Mouse (Mus musculus) heart, embryonic 16.5 days (tissue): ENCODE data around the gene Sh3pxd2a. TPM values are rescaled to one million over a fixed set of nuclear protein-coding genes. Genes with fewer than 3 reads are reported as not detected.

Source experiments
- ATAC-seq: fragments of 200-750 bp; cut with Nextera tagmentation; replicated peaks from 2 replicates; pipeline ENCODE4 v1.8.0; 2017; ENCODE audit warnings: moderate number of reproducible peaks; ENCODE audit not compliant: insufficient read depth, low FRiP score; ENCODE audit errors: extremely low read depth
- H3K27ac ChIP-seq: fragments of 300-500 bp; sonication (generic); 2 replicates; pipeline ENCODE4 v1.5.1; 2014; ENCODE audit warnings: mild to moderate bottlenecking, low read length, control low read depth, moderate library complexity
- H3K27me3 ChIP-seq: fragments of 300-500 bp; sonication (generic); 2 replicates; pipeline ENCODE4 v1.6.1; 2014; ENCODE audit warnings: low read length, mixed read lengths; ENCODE audit not compliant: control insufficient read depth, insufficient read depth
- H3K36me3 ChIP-seq: fragments of 300-500 bp; sonication (generic); 2 replicates; pipeline ENCODE4 v1.6.1; 2014; ENCODE audit not compliant: control insufficient read depth, insufficient read depth
- H3K4me1 ChIP-seq: fragments of 300-500 bp; sonication (generic); 2 replicates; pipeline ENCODE4 v1.6.1; 2014; ENCODE audit warnings: low read length, mixed read lengths; ENCODE audit not compliant: control insufficient read depth, insufficient read depth
- H3K4me2 ChIP-seq: fragments of 300-500 bp; sonication (generic); 2 replicates; pipeline ENCODE4 v1.6.1; 2014; ENCODE audit warnings: low read depth, mild to moderate bottlenecking, control low read depth, low read length
- H3K4me3 ChIP-seq: fragments of 300-500 bp; sonication (generic); 2 replicates; pipeline ENCODE4 v1.5.1; 2014; ENCODE audit warnings: mild to moderate bottlenecking, control low read depth, low read length
- H3K9ac ChIP-seq: fragments of 300-500 bp; sonication (generic); 2 replicates; pipeline ENCODE4 v1.6.1; 2014; ENCODE audit warnings: low read length, control low read depth
- H3K9me3 ChIP-seq: fragments of 300-500 bp; sonication (generic); replicated peaks from 2 replicates; pipeline ENCODE4 v1.6.1; 2016; ENCODE audit warnings: low read length; ENCODE audit not compliant: control insufficient read depth
- WGBS: fragments of 180-500 bp; shearing (Covaris S2); extraction: QIAGEN DNeasy Blood & Tissue Kit; methylation state at CpG from one replicate; pipeline ENCODE4 v1.1.7; 2014; 5-methylcytosine and 5-hydroxymethylcytosine counted together
- polyA plus RNA-seq: library from polyadenylated mRNA; unstranded; fragments of >200 nt; fragmentation: Nextera tagmentation; extraction: Ambion mirVana; gene quantifications from 2 replicates; pipeline ENCODE4 v1.2.1, GENCODE M21; 2015

Gene Sh3pxd2a
- polyA plus RNA-seq, 1 experiment from 2014 or later: 4.5 TPM

GRCm38 (mm10) chr19:47461838-47462237, 2.4 kb downstream of the Sh3pxd2a start:
- Histone ChIP-seq H3K9me3 (no peaks in the 10 kb centered on the region), H3K4me3 (no peak overlapping the region; the same call in 1 of the 2 replicates)

DNA sequence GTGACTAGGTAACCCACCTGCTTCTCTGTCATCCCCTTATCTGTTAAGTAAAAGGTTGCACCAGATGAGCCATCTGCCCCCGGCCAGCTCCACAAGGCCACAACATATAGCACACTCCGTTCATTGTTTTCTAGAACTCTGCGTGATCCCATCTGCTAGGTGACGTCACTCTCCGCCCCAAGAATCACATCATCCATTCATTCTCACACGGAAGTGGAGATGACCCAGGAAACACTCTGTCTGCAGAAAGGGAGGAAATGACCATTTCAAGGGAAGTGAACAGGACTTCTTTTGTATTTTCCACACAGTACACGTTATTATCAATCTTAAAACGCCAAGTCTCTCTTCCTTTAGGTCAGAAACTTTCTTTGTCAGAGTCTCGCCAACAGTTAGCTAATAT, 2.8 kb downstream of the Sh3pxd2a start:
- no peaks in the 10 kb centered on the region for H3K9me3 ChIP-seq
- peaks cover 56% of the 10 kb centered on the region for H3K4me1 ChIP-seq
- H3K27ac ChIP-seq: no peak overlapping the region
- no peak overlapping the region for H3K4me3 ChIP-seq
- H3K27me3 ChIP-seq: no peaks in the 10 kb centered on the region
- 0 out of 2 replicates have a peak, but pooled peaks cover 4% of the 10 kb centered on the region for H3K36me3 ChIP-seq
- no peak overlapping the region for H3K9ac ChIP-seq
- WGBS: 67% methylated on average over 9 of the region's 9 CpGs
- ATAC-seq: no peak
- H3K4me2 ChIP-seq: no peak overlapping the region

More at GRCm38 (mm10) chr19:47461838-47462237, 2.4 kb downstream of the Sh3pxd2a start:
- 87% methylated on average over 3 of the region's 3 CpGs for WGBS
- no peak for ATAC-seq
- peak overlapping the region; percentile 92; the same call in 1 of the 2 replicates for H3K4me2 ChIP-seq
- H3K27me3 ChIP-seq: no peaks in the 10 kb centered on the region
- 0 out of 2 replicates have a peak, but pooled peaks cover 4% of the 10 kb centered on the region for H3K36me3 ChIP-seq
- peak overlapping the region; percentile 31; the same call in 1 of the 2 replicates for H3K27ac ChIP-seq
- H3K9ac ChIP-seq: no peak overlapping the region
- H3K4me1 ChIP-seq: peaks cover 53% of the 10 kb centered on the region

- Histone ChIP-seq H3K4me2 (no peak overlapping the region), H3K27ac (peak overlapping the region; percentile 44; the same call in 1 of the 2 replicates), H3K4me3 (no peak overlapping the region), H3K9me3 (no peaks in the 10 kb centered on the region), H3K4me1 (peaks cover 66% of the 10 kb centered on the region), H3K36me3 (0 out of 2 replicates have a peak, but pooled peaks cover 4% of the 10 kb centered on the region), H3K27me3 (no peaks in the 10 kb centered on the region), H3K9ac (0 out of 2 replicates have a peak overlapping the region, but pooled peaks have one; percentile 25)
- no peak for ATAC-seq
- 55% methylated on average over 19 of the region's 19 CpGs for WGBS
Observed at GRCm38 (mm10) chr19:47460120-47460960, 3.9 kb downstream of the Sh3pxd2a start.

DNA sequence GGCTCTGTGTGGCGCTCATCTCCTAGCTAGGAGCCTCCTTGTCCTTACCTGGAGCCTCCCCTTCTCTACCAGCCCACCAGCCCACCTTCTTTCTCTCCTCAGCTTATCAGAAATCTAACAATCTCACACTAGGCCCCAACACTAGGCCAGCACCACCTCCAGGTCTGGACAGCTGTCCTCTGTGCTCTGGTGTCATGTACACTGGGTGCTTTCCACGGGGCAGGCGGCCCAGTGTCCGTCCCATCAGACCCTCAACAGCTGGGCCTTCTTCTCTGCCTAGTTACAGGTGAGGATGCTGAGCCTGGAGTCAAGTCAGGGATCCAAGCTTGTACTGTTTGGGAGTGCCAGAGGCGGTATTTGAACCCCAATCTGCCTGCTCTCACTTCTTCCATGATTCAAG, 5.0 kb downstream of the Sh3pxd2a start:
- no peaks in the 10 kb centered on the region for H3K27me3 ChIP-seq
- H3K4me1 ChIP-seq: peaks cover 77% of the 10 kb centered on the region

GRCm38 (mm10) chr19:47458504-47459161, 5.6 kb downstream of the Sh3pxd2a start:
- peak overlapping the region; percentile 51 for H3K27ac ChIP-seq
- 50% methylated on average over 17 of the region's 17 CpGs for WGBS
- no peak overlapping the region for H3K4me3 ChIP-seq
- no peaks in the 10 kb centered on the region for H3K9me3 ChIP-seq
- ATAC-seq: no peak
- 0 out of 2 replicates have a peak, but pooled peaks cover 4% of the 10 kb centered on the region for H3K36me3 ChIP-seq
- H3K27me3 ChIP-seq: no peaks in the 10 kb centered on the region
- peak overlapping the region; percentile 21; the same call in 1 of the 2 replicates for H3K9ac ChIP-seq
- peak overlapping the region; percentile 23; the same call in 1 of the 2 replicates for H3K4me2 ChIP-seq
- peaks cover 83% of the 10 kb centered on the region for H3K4me1 ChIP-seq

More for the DNA sequence above, 5.0 kb downstream of the Sh3pxd2a start:
- 84% methylated on average over 5 of the region's 5 CpGs for WGBS
- H3K4me2 ChIP-seq: no peak overlapping the region; the same call in 1 of the 2 replicates
- ATAC-seq: no peak
- H3K9ac ChIP-seq: no peak overlapping the region; the same call in 1 of the 2 replicates
- H3K4me3 ChIP-seq: no peak overlapping the region
- no peak overlapping the region; the same call in 1 of the 2 replicates for H3K27ac ChIP-seq
- 0 out of 2 replicates have a peak, but pooled peaks cover 4% of the 10 kb centered on the region for H3K36me3 ChIP-seq
- no peaks in the 10 kb centered on the region for H3K9me3 ChIP-seq

- H3K27me3 ChIP-seq: no peaks in the 10 kb centered on the region
- H3K4me2 ChIP-seq: 0 out of 2 replicates have a peak overlapping the region, but pooled peaks have one; percentile 23
- no peaks in the 10 kb centered on the region for H3K9me3 ChIP-seq
- H3K4me1 ChIP-seq: peaks cover 87% of the 10 kb centered on the region
- H3K9ac ChIP-seq: peak overlapping the region; percentile 40
- peak overlapping the region; percentile 51 for H3K27ac ChIP-seq
- no peak overlapping the region for H3K4me3 ChIP-seq
- no peak for ATAC-seq
- H3K36me3 ChIP-seq: 0 out of 2 replicates have a peak, but pooled peaks cover 4% of the 10 kb centered on the region
- 36% methylated on average over 13 of the region's 13 CpGs for WGBS
Observed at GRCm38 (mm10) chr19:47457711-47458503, 6.3 kb downstream of the Sh3pxd2a start.

GRCm38 (mm10) chr19:47456021-47456420, 8.2 kb downstream of the Sh3pxd2a start:
- 65% methylated on average over 6 of the region's 6 CpGs for WGBS
- Histone ChIP-seq H3K4me3 (no peak overlapping the region), H3K27ac (no peak overlapping the region), H3K9ac (no peak overlapping the region), H3K4me1 (peaks cover 92% of the 10 kb centered on the region), H3K9me3 (no peaks in the 10 kb centered on the region), H3K4me2 (no peak overlapping the region), H3K36me3 (no peaks in the 10 kb centered on the region), H3K27me3 (no peaks in the 10 kb centered on the region)
- no peak for ATAC-seq

GRCm38 (mm10) chr19:47455001-47455755, 9.0 kb downstream of the Sh3pxd2a start:
- H3K9me3 ChIP-seq: no peaks in the 10 kb centered on the region
- peak overlapping the region; percentile 92 for H3K27ac ChIP-seq
- H3K4me1 ChIP-seq: peaks cover 94% of the 10 kb centered on the region
- H3K36me3 ChIP-seq: no peaks in the 10 kb centered on the region
- H3K27me3 ChIP-seq: no peaks in the 10 kb centered on the region
- no peak overlapping the region for H3K4me3 ChIP-seq
- no peak for ATAC-seq
- peak overlapping the region; percentile 61 for H3K9ac ChIP-seq
- H3K4me2 ChIP-seq: peak overlapping the region; percentile 22; the same call in 1 of the 2 replicates
- WGBS: 63% methylated on average over 15 of the region's 15 CpGs
